Mouse (Mus musculus): Measurements from ENCODE around the gene Vil1.
"Not testable (repeated sequence)": the region's sequence is repeated elsewhere in the genome, so short reads cannot be mapped to it uniquely, and the experiment has no call there.

The Vil1 gene

DNA sequence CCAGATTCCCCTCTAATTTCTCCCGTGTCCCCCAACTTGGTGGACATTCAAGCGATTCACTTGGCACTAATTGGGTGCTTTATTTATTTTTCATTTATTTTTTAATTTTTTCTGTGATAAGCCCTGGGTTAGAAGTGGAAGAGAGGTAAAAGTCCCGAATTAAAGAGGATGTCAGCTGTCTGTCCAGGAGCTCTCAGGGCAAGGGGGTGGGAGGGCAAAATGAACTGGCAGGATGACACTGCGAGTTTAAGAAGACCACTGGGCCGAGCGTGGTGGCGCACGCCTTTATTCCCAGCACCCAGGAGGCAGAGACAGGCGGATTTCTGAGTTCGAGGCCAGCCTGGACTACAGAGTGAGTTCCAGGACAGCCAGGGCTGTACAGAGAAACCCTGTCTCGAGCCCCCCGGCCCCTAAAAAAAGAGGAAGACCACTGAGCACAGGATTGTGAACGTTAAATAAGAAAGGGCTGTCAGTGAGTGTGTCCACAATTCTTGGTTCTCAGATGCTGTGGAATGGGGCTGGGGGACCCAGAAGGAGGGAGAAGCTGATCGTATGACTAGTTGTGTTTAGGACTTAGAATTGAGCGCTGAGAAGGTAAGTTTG is 21.7 kb upstream of the Vil1 start:
- no peak for DNase-seq (ENCODE audit: low read depth, low spot score)

DNA sequence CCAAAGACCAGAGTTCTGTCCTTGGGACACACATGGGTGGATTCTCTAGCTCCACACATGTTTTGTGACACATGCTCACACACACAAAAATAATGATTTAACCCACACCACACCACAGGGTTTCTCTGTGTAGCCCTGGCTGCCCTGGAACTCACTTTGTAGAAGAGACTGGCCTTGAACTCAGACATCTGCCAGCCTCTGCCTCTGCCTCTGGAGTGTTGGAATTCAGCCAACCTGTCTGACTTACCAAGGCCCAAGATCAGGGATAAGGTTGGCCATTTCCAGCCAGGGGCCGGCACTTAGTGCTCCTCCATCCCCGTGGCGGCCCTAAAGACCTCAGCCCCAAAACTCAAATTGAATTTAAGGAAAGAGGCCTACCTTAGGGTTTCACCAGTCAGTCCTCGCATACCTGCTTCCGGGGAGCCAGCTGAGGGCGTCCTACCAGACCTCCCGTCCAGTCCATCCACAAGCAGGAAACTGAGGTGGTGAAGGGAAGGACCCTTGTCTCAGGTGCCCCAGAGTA is 20.7 kb upstream of the Vil1 start:
- DNase-seq (ENCODE audit: low read depth, low spot score) = no peak

DNA sequence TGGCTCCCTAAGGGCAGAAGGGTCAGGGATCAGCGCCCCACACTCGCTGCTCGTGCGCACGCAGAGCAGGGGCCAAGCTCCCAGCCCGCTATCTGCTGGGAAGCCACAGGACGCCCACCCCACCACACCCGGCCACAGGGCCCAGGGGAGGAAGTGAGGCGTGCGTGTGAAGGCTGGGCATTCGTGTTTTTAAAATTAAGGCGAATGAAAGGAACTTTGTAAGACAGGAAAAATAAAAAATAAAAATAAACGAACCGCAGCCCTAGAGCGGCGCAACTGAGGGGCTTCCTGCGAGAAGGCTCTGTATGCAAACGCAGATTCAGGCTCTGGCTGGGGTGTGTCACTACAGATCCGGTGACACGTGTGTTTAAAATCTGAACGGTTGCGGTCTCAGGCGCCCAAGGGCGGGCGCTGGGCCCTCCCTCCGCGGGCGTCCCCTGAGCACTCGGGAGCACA is 19.3 kb upstream of the Vil1 start:
- no peak for DNase-seq (ENCODE audit: low read depth, low spot score)

DNA sequence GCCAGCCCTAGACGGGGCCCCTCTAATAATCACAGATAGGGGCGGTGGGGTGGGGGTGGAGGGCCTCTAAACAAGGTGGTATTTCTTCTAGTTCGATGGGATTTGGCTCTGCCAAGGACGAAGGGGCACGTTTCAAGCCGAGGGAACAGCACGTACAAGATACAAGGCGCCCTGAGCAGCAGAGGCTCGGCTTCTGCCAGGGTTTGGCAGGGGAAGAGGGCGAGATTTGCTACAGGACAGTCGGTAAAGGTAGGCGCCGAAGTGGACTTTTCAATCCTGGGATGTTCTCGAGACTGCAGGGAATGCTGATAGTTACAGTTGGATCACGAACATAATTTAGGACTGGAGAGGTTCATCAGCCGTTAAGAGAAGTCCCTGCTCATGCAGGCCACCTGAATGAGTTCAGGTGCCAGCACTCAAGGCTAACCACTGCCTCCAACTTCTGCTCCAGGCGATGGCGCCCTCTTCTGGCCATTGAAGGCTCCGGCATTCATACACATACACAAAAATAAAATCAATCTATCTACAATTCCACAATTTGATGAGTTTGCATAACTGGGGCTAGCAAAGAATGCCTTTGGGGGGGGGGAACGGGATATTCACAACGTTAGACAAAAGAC is 18.8 kb upstream of the Vil1 start:
- no peak for DNase-seq (ENCODE audit: low read depth, low spot score)

DNA sequence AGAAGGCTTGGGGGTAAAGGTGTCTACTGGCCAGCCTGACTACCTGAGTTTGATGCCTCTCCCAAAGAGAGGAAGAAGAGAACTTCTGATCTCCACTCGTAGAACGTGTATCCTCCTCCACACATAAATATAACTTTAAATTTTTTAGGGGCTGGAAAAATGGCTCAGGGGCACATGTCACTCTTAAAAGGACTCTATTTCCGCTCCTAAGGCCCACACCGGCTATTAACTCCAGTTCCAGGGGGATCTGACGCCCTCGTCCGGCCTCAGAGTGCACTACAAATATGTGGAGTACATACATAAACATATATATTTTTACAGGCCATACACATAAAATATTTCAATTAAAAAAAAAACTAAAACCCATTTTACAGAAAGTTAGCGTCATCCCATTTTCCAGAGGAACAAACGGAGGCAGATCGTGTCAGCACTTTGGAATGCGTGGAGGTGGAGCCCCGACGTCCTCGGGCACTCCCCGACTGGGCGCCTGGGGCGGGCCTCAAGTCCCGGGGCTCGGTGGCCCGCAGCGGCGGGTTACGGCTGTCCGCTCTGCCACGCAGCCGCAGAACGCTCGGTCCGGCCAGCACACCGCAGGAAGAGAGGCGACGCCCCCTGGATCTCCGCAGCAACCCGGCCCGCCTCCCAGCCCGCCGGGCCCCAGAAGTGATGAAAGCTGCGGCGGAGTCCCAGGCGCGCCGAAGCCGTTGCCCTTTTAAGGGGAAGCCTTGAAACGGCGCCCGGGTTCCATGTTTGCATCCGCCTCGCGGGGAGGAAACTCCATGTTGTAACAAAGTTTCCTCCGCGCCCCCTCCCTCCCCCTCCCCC is 18.0 kb upstream of the Vil1 start, which contains the start of gene Ctdsp1:
Ctdsp1 (plus strand) TSS at position 586 of the 825 bp plus-strand sequence.
- DNase-seq (ENCODE audit: low read depth, low spot score) = peak; percentile 85

DNA sequence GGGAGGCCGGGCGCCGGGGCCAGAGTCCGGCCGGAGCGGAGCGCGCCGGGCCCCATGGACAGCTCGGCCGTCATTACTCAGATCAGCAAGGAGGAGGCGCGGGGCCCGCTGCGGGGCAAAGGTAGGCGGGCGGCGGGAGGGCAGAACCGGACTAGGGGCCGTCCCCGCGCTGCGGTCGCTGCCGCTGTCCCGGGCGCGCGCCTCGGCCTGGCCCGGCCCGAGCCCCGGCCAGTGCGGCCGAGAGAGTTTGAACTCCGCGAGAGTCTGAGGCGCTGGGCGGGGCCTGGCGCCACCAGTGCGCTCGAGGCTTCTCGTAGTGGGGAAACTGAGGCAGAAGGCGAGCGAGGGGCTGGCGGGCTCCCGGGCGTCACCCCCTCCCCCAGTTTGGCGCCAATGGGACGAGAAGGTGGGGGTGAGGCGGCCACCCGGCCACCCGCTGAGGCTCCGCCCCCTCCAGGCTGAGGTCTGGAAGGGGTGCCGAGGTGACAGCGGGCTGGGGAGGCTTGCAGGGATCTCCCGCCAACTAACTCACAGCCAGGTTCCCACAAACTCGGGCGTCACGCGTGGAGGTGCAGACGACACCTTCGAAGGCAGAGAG is 17.2 kb upstream of the Vil1 start:
- no peak for DNase-seq (ENCODE audit: low read depth, low spot score)

DNA sequence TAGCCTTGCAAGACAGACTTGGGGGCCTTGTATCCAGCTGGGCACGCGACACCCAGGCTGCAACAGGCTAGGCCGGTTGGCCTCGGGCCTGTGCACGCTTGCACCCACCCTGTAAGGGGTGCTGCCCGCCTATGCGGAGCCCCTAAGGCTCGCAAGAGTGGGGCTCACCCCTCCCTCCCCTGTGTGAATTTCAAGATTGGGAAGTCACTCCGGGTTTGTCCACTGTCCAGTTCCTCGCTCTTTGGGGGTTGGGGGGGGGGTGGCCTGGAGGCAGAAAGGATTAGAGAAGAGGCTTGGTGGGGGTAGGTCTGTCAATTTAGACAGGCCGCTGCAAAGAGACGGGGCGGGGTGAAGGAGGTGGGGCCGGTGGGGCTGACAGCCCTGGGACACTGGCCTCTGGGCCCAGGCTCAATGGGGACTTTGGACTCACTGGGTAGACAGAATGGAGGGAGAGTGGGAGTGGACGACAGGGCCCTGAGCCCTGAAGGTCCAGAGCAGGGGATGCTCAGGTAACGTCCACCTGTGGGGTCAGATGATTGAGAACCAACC is 16.7 kb upstream of the Vil1 start:
- no peak for DNase-seq (ENCODE audit: low read depth, low spot score)

DNA sequence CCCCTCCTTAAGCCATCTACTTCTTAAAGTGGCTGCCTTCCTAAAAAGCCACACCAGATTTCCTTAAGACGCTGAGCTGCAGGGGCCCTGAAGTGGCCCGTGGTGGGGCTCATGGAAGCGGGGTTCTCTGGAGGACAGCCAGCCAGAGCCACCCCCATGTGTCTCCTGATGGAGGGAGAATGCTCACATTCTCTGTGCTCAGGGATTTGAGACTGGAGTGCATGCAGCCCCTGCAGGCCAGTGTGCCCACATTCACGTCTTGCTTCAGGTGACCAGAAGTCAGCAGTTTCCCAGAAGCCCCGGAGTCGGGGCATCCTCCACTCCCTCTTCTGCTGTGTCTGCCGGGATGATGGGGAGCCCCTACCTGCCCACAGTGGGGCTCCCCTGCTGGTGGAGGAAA is 16.2 kb upstream of the Vil1 start:
- DNase-seq (ENCODE audit: low read depth, low spot score) = no peak

DNA sequence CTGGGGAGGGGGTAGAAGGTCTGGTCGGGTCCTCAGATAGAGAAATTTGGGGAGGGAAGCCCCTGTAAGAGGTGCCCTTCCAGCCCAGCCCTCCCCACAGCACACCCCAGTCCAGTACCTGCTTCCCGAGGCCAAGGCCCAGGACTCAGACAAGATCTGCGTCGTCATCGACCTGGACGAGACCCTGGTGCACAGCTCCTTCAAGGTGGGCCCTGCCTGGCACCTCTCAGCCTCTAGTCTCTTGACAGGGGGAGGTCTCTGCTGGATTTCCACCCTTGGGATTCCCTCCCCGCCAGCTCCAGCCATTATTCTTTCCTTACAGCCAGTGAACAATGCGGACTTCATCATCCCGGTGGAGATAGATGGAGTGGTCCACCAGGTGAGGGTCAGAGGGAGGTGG is 15.5 kb upstream of the Vil1 start:
- DNase-seq (ENCODE audit: low read depth, low spot score) = no peak

DNA sequence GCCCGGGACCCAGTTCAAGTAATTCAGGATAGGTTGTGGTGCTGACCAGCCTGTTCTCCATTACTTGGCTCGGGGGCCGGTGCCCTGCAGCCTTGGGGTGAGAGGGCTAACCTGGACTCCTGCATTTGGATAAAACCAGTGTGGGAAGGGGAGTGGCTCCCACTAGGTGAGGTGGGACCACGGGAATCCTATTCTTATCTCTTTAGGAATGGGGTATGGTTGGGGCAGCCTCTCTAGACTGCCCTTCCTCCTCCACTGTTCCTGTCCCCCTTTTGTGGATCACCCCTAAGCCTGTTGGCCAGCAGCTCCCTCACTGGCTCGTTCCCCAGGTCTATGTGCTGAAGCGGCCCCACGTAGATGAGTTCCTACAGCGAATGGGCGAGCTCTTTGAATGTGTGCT is 14.9 kb upstream of the Vil1 start:
- DNase-seq (ENCODE audit: low read depth, low spot score) = no peak

DNA sequence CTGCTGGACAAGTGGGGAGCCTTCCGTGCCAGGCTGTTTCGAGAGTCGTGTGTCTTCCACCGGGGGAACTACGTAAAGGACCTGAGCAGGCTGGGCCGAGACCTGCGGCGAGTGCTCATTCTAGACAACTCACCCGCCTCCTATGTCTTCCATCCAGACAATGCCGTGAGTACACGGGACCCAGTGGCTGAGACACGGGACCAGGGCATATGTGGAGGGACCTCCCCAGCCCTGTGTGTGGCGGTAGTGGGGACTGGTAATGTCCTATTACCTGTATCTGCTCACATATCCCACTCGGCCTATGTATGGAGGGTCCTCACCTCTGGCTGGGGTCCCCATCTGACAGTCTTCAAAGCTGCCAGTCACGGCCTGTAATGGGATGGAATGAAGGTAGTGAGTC is 14.3 kb upstream of the Vil1 start:
- DNase-seq (ENCODE audit: low read depth, low spot score) = no peak

DNA sequence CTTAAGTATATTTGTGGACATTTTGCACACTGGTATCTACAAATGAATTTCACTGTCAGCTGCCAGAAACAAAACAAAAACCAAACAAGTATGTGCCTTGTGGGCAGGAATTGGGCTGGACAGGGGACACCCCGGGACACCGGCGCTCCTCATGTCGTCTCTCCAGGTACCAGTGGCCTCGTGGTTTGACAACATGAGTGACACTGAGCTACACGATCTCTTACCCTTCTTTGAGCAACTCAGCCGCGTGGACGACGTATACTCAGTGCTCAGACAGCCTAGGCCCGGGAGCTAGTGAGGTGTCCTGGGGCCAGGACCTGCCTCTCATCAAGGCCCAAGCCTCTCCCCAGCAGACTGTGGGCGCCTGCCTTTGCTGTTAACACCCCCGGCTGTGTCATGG is 13.9 kb upstream of the Vil1 start:
- no peak for DNase-seq (ENCODE audit: low read depth, low spot score)

DNA sequence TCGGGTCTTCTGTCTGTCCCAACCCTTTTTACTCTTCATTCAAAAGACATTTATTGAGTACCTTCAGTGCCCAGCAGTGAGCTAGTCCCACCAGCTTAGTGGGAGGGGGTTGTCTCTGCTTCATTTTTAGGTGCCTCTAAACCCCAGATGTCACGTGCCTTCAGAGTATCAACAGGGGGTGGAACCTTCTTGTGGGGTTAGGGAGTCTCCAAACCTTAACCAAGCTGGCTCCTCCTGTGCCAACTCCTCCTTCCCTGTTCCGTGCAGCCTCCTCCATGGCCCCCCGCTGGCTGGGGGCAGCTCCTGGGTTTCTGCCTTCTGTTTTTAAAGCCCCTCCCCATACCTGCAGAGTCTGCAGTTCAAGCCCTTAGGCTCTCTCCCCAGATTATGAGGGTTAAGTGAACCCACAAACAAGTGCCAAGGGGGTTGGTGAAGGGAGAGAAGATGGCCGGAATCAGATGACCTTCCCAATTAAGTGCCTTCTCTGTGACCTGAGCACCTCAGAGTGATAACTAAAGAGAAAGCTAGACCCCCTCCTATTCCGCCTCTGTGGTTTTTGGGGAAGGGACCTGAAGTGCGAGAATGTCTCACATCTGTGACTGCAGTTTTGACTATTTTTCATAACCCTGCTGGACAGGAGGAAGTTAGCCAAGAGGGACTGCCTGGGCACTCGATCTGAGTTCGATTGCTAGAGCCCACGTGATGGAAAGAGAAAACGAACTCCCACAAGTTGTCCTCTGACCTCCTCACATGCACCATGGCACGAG is 12.5 kb upstream of the Vil1 start:
- DNase-seq (ENCODE audit: low read depth, low spot score) = not testable (repeated sequence)

DNA sequence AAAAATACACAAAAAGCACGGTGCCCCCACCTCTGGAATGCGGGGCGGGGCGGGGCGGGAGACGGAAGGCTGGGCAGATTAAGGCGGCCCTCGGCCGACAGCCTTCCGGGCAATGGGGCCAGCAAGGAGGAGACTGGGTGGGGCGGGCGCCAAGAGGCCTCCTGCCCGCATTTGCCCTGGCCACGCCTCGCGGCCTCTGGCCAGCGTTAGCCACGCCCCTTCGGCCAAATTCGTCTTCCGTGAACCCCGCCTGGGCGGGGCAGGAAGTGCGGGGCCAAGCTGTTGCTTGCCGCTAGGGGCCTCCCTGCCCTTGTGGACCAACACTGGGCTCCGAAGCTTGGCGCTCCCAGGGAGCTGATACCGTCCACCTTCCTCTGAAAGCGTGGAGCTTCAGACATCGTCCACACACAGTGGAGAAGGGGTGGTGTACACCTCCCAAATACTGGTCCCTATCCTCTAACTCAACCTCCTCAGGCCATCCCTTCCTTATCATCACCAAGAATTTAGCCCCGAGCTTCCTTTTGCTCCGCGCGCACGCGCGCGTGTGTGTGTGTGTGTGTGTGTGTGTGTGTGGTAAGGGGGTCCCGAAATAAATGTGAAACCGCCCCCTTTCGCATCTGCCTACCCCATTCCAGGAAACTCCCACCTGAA is 11.8 kb upstream of the Vil1 start:
- DNase-seq (ENCODE audit: low read depth, low spot score) = no peak

DNA sequence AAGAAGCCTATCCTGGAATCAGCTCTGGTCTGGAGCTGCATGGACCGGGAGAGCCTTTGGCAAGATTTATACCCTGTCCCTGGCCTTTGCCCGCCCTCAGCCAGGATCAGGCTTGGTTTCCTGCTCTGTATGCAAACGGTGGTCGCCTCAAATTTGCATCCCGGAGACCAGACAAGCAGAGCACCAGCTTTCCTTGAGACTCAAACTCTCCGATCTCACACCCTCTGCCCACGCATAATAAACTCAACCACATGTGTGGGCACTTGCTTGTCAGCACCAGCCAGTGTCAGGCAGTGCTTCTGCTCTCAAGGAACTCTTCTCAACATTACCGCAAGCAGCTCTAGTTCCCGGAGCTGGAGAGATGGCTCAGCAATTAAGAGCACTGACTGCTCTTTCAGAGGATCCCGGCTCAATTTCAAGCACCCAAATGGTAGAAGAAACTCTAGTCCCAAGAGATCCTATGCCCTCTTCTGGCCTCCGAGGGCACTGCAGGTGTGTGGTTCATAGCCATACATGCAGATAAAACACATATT is 11.2 kb upstream of the Vil1 start:
- DNase-seq (ENCODE audit: low read depth, low spot score) = no peak

DNA sequence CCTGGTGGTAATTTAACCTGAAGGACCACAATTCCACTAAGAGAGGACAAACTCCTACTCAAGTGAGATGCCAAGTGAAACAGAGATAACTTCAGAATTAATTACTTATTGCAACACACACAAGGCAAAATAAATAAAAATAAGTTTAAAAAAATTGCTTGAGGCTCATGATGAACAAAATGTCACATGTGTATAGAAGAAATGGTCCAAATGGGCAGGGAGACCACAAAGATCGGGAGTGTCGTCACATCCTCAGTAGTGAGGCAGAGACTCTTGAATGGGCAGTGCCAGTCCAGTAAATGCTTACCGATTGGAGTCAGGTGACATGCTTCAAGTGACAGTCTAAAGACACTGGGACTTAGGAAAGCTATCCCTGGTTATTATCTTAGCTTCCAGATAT is 8.6 kb upstream of the Vil1 start:
- no peak for DNase-seq (ENCODE audit: low read depth, low spot score)

DNA sequence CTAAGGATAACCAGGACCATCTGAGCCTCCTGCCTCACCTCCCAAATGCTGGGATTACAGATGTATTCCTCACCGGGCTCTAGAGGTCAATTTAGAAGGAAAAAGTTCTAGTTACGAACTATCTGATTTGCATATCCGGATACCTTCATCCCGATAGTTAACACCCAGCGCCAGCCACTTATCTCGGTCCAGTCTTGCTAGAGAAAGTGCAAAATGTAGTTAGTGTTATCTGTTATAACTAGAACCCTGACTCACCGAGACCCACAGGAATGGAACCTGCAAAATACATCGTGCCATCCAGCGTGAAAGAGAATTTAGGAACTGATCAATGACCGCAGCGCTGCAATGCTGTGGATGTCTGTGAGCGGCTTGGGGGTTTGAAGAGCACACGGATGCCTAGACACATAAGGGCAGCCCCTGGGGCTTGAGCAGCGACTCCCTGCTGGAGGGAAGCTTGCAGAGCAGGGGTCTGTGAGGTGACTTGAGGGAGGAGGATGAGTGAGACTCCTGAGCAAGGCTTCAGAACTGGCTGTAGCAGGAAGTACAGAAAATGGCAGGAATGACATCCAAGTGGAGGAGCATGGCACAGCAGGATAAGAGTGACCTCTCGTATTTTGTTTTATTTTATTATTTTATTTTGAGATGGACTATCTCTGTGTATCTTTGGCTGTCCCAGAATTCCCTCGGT is 8.0 kb upstream of the Vil1 start:
- no peak for DNase-seq (ENCODE audit: low read depth, low spot score)

DNA sequence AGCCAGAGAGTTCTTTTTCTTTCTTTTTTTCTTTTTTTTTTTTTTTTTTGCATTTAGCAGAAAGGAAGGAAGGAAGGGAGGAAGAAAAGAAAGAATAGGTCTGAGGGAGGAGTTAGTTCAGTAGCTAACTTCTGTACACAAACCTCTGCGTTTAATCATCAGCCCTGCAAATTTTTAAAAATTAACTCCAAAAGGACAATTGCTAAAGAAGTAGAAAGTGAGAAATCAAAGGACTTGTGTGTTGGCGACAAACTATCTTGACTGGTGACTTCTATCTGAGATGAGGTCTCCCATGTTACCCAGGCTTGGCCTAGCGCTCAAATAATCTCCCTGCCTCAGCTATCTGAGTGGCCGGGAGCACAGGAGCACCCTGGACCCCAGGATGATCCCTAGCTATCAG is 5.0 kb upstream of the Vil1 start:
- no peak for DNase-seq (ENCODE audit: low read depth, low spot score)

DNA sequence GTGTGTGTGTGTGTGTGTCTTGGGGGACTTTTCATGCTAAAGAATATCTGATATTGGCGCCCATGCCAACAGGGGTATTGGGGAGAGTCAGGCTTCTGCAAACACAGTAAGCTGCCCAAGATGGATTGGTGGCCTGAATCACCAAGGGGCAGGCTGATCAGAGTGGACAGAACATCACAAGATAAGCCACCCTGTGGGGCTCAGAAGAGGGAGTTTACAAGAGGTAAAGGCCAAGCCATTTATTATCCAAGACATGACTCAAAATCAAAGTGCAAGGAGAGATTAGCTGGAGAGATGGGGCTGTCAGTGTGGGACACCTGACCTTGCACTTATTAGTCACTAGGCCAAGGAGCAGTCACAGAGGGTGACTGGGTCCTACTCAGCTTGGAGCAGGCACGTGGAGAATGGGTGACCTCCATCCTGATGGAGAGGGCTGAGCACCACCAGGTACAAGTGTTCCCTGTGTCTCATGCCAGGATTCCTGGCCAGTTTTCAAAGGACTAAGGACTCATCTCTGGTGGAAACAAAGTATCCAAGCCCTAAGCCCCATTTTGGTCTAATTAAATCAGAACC is 2.7 kb downstream of the Vil1 start:
- DNase-seq (ENCODE audit: low read depth, low spot score) = no peak
